Mouse (Mus musculus) spleen, postnatal 36 days (tissue): Measurements from ENCODE around the gene Klk1b5.

Source experiments
- DNase-seq, 2 experiments: peaks; one replicate each; pipeline ENCODE4 v3.0.0; 2022; ENCODE audit warnings: low spot score in 2 of 2, mixed read lengths in 1 of 2

Klk1b5 gene

GRCm38 (mm10) chr7:44253023-44253616 is 37.4 kb downstream of the Klk1b5 start:
- DNase-seq, result no peak

DNA sequence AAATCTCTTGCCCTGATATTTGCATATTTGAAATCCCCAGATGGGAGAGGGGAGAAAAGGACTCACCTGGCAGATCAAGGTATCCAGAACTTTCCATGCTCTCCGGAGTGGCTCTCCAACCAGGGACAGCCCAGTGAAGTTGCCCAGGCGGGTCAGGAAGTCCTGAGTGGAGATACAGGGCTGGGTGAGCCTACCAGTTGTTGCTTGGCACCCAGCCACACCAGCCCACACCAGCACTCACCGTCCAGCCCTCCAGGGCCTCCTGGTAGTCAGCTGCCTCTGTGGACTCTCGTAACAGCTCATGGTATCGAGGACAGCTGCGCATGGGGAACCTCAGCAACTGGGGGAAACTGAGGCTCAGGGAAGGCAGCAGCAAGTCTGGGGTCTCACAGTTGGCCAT is 39.2 kb downstream of the Klk1b5 start:
- no peak for DNase-seq

- DNase-seq, result no peak
These were observed 41.5 kb downstream of the Klk1b5 start, which contains the start of gene Acp4 for GRCm38 (mm10) chr7:44257278-44257677. Gene Acp4 (minus strand): TSS chr7:44257378.

DNA sequence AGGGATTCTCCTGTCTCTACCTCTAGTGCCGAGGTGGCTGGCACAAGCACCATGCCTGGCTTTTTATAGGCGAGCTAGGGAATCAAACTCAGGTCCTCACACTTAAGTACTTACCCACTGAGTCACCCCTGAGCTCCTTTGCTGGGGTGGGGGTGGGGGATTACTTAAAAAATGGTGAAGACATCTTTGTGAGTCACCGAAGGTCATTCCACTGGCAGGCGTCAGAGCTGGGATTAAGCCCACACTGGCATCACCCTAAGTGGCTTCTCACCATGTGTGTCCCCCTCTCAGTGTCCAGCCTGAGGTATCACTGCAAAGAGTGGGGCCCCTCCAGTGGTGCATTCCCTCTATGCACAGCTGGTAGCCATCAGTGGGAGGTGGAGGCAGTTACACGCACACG is 44.7 kb downstream of the Klk1b5 start:
- DNase-seq, result no peak

DNA sequence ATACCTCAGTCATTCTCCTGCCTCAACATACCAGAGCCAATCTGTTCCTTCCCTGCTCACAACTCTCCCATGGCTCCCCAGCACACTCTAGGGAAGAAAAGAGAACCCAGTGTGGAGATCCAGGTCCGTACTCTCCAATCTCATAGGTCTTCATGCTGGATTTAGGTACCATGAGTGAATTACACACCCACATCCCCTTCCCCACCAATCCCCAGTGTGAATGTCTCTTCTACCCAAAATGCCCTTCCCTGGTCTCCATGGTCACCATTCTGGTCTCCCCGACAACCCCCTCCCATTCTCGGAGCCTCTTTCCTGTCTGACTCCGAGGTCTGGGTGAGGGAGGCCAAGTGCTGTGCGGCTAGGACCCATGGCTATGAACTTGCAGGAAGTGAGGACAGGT is 45.4 kb downstream of the Klk1b5 start, which contains the start of gene Gm15517:
TSS of gene Gm15517 (plus strand) at position 301 of the 400 bp plus-strand sequence.
- DNase-seq, result no peak

GRCm38 (mm10) chr7:44262791-44263643 is 47.3 kb downstream of the Klk1b5 start:
- DNase-seq, result peak; percentile 84 to 90

- DNase-seq, result no peak
These were observed 52.4 kb downstream of the Klk1b5 start for GRCm38 (mm10) chr7:44268117-44268516.

DNA sequence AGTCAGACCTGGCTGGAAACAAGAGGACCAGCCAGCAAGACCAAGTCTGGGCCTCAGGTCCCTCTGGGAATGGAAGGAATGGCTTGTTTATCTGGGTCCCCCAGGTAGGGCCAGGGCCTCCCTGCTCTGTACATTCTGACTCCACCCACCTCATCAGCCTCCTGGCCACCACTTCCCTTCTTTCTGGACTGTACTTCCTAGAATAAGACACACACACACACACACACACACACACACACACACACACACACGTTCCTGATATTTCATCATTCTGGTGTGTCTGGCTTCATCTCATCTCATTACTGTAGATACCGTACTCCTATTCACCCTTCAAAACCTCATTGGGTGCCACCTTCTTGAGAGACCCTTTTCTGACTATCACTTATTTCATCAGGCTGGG is 53.7 kb downstream of the Klk1b5 start:
- no peak for DNase-seq
